Mouse (Mus musculus) kidney, postnatal 4 days (tissue): ENCODE measurements around the gene Cenpk.
"Not testable (repeated sequence)": the region's sequence is repeated elsewhere in the genome, so short reads cannot be mapped to it uniquely, and the experiment has no call there.

Experiments used
- DNase-seq, 2 experiments: peaks; one replicate each; pipeline ENCODE4 v3.0.0; 2021; ENCODE audit warnings: mixed read lengths in 2 of 2

Gene Cenpk

GRCm38 (mm10) chr13:104228384-104229066 lies at the start of gene Cenpk, which contains the start of gene Ppwd1:
Gene Cenpk (plus strand): TSS chr13:104228611.
Gene Ppwd1 (minus strand): TSS chr13:104228843.
- peak; percentile 97 to 98 for DNase-seq

- DNase-seq: peak; percentile 98 to 99
Observed at GRCm38 (mm10) chr13:104178650-104179121, 49.7 kb upstream of the Cenpk start, which contains the start of gene Trim23. Gene Trim23 (plus strand): TSS chr13:104178797.

DNA sequence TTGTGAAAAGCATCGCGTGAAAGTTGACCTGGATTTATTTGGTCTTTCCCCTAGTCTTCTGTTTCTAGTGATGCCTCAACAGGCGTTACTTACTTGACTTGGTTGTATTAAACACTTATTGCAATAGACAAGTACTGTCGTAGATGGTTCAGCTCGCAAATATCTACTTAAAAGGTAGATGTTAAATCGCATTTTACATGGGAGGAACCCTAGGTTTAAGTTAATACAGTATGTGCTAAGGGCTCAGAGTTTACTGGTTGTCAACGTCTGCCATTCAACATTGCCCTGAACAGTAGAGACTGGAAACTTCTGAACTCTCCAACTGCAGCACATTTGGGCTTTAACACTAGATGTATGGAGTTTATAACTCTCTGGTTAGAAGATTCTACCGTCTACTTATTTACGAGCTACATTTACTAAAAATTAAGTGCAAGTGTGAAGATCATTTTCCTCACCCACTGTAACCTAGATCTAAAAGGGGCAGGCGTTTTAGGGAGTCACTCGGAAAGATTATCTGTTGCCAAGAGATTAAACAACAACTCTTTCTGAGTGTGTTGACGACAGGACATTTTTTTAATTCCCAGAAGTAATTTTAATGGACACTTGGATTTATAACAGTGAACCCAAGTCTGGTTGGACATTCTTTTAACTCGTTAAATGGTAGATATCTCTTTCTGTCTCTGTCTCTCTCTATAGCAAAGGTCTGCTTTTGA lies 49.1 kb upstream of the Cenpk start:
- no peak for DNase-seq

GRCm38 (mm10) chr13:104187357-104187756 lies 41.1 kb upstream of the Cenpk start:
- no peak for DNase-seq

DNA sequence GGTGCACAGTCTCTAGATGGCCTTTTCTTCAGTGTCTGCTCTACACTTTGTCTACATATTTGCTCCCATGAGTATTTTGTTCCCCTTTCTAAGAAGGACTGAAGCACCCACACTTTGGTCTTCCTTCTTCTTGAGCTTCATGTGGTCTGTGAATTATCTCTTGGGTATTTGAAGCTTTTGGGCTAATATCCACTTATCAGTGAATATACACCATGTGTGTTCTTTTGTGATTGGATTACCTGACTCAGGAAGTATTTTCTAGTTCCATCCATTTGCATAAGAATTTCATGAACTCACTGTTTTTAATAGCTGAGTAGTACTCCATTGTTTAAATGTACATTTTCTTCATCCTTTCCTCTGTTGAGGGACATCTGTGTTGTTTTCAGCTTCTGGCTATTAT lies 32.5 kb upstream of the Cenpk start:
- not testable (repeated sequence) for DNase-seq

- DNase-seq: no peak
Observed at GRCm38 (mm10) chr13:104204313-104204712, 24.1 kb upstream of the Cenpk start.

DNA sequence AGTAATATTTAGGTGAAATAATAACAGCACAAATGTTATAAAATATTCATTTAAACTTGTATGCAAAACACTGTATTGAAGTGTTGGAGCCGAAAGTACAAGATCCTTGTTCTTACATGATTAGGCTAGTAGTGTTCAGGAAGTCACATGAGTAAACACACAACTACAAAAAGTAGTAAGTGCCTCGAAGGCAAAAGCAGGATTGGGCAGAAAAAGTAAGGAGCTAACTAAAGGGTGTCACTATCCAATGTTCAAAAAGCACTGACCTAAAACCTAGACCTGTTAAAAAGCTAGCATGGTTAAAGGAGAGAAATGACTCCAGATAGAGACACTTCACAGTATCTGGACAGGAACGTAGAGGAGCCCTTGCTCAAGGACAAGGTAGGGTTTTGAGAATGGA lies 933 bp upstream of the Cenpk start:
- DNase-seq: no peak

DNA sequence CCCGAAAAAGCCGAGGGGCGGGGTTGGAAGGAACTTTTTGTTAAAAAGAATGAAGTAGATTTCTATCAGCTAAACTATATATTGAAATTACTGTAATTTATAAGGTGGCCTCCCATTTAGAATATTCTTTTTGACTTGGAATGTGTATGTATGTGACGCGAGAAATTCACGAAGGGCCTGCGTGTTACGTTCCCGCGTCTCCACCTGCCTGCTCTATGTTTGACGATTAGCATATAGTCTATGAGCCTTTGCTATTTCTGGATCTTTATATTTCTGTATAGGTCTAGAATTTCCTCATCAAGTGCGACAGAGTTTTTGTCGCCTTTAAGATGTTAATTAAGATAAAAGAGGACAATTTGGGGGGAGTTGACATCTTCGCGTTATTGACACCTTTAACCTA lies 770 bp downstream of the Cenpk start:
- DNase-seq: no peak

- no peak for DNase-seq
Observed at GRCm38 (mm10) chr13:104258997-104259396, 30.6 kb downstream of the Cenpk start.

DNA sequence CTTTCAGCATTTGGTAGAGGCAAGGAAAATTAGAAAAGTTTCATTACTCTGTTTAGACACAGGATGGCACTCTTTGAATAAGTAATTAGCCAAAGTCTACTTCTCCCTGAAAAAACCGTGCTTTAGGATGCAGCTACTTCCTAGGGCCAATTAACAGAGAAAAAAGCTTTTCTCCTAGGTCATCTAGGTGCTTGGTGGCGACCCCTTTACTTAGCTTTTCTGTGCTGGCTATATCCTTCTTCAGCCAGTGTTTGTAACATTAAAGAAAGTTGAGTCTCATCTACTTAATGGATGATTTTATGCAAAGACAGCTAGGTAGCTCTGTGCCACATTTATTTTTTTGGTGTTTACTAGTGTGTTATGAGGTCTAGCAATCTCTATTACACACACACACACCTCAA lies 56.6 kb downstream of the Cenpk start:
- peak in 1 of 2 experiments; percentile 12 for DNase-seq

GRCm38 (mm10) chr13:104285737-104286311 lies 57.4 kb downstream of the Cenpk start:
- DNase-seq: peak; percentile 18 to 51

- no peak for DNase-seq
Observed at GRCm38 (mm10) chr13:104286336-104286735, 57.9 kb downstream of the Cenpk start.

DNA sequence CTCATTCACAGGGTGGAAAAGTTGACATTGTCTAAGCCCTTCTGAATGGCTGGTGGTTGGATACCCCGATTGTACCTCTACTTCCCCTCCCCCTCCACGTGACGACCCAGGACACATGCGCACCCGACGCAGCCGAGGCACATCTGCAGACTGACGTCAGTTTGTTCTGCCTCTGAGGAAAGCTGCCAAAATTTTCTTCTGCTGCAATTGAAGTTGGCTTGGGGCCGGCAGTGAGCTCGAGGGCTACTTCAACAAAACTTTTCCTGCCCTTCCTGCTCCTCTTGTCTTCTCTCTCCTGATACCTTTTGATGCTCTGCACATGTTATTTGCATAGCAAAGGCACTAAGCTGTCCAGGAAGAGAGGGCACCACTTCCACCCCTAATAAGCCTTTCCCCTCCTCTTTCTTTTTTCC lies 58.5 kb downstream of the Cenpk start:
- peak; percentile 86 to 91 for DNase-seq

DNA sequence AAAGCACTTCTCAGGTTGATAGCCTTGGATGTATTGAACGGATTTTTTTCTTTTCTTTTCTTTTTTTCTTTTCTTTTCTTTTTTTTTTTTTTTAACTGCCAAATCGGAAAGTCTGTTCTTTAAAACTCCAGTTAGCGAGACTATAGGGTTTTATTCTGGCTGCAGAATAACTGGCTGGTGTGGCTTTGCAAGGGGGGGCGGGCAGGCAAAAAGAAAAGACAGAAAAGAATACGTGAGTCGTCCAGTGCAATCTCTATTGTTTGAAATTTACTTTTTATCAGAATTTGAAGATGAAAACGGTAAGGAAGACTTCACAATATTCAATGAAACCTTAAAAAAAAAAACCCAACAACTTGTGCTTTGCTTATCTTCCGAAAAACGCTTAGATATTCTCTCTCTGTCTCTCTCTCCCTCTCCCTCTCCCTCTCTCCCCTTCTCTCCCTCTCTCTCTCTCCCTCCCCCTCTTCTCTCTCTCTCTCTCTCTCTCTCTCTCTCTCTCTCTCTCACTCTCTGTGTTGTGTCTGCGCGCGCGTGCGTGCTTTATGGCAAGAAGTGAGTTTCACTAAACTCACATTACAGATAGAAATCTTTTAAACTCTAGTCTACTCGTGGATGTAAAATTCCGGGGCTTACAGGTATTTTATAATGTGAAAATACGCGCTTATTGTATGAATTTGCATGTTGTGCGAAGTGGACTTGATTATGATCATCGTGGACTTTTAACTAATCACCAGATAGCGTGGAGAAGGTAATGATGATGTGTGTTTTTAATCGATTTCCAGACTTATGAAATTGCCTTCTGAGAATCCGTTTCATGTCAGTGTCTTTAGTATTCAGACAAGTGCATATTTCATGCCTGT lies 59.2 kb downstream of the Cenpk start, which contains the start of gene Adamts6:
Gene Adamts6, plus strand, starts transcription at position 470 of the 860 bp plus-strand sequence.
- DNase-seq: peak; percentile 22 to 50

- DNase-seq: peak; percentile 77 to 82
Observed at GRCm38 (mm10) chr13:104288226-104288859, 59.9 kb downstream of the Cenpk start.

DNA sequence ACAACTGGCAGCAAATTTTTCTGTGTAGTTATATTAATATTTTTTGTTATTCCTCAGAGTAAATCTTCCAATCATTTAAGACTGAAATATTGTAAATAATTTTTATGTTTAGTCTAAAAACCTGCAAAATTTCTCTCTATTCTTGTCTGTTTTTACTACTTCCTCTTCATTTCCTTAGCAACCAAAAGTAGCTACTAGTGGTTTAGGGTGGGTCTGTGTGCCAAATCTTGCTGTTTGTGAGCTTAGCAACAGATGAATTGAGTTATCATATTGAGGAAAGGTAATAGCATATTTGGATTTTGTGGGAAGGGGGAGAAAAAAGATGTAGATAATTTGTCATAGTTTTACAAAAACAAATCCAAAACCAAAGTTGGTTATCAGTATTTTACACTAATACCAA lies 60.8 kb downstream of the Cenpk start:
- DNase-seq: no peak

- no peak for DNase-seq
Observed at GRCm38 (mm10) chr13:104295472-104295871, 67.1 kb downstream of the Cenpk start.
